Mouse (Mus musculus) hindbrain, embryonic 12.5 days (tissue): ENCODE measurements around the gene Scly. TPM values are rescaled to one million over a fixed set of nuclear protein-coding genes. Genes with fewer than 3 reads are reported as not detected.

ENCODE experiments used
- ATAC-seq: fragments of 200-750 bp; cut with Nextera tagmentation; 2 replicates; pipeline ENCODE4 v1.8.0; 2017; ENCODE audit warnings: moderate TSS enrichment; ENCODE audit not compliant: low FRiP score
- H3K27ac ChIP-seq: fragments of 300-500 bp; sonication (generic); 2 replicates; pipeline ENCODE4 v1.5.1; 2016; ENCODE audit warnings: mild to moderate bottlenecking
- H3K27me3 ChIP-seq: fragments of 300-500 bp; sonication (generic); 2 replicates; pipeline ENCODE4 v1.6.1; 2016; ENCODE audit warnings: mild to moderate bottlenecking
- H3K36me3 ChIP-seq: fragments of 300-500 bp; sonication (generic); 2 replicates; pipeline ENCODE4 v1.6.1; 2016; ENCODE audit warnings: mild to moderate bottlenecking
- H3K4me1 ChIP-seq: fragments of 300-500 bp; sonication (generic); 2 replicates; pipeline ENCODE4 v1.6.1; 2016
- H3K4me2 ChIP-seq: fragments of 300-500 bp; sonication (generic); replicated peaks from 2 replicates; pipeline ENCODE4 v1.6.1; 2016; ENCODE audit warnings: mild to moderate bottlenecking
- H3K4me3 ChIP-seq: fragments of 300-500 bp; sonication (generic); 2 replicates; pipeline ENCODE4 v1.5.1; 2016; ENCODE audit warnings: mild to moderate bottlenecking
- H3K9ac ChIP-seq: fragments of 300-500 bp; sonication (generic); 2 replicates; pipeline ENCODE4 v1.6.1; 2016; ENCODE audit warnings: mild to moderate bottlenecking, moderate library complexity
- H3K9me3 ChIP-seq: fragments of 300-500 bp; sonication (generic); replicated peaks from 2 replicates; pipeline ENCODE4 v1.6.1; 2016; ENCODE audit warnings: mild to moderate bottlenecking
- WGBS: fragments of 180-500 bp; shearing (Covaris S2); methylation state at CpG from one replicate; pipeline ENCODE4 v1.1.7; 2016; 5-methylcytosine and 5-hydroxymethylcytosine counted together
- polyA plus RNA-seq: library from polyadenylated mRNA; unstranded; fragments of >200 nt; fragmentation: Nextera tagmentation; extraction: Ambion mirVana; gene quantifications from 2 replicates; pipeline ENCODE4 v1.2.1, GENCODE M21; 2016

Scly gene
- polyA plus RNA-seq, result 13.1 and 14.0 TPM in 2 replicates

DNA sequence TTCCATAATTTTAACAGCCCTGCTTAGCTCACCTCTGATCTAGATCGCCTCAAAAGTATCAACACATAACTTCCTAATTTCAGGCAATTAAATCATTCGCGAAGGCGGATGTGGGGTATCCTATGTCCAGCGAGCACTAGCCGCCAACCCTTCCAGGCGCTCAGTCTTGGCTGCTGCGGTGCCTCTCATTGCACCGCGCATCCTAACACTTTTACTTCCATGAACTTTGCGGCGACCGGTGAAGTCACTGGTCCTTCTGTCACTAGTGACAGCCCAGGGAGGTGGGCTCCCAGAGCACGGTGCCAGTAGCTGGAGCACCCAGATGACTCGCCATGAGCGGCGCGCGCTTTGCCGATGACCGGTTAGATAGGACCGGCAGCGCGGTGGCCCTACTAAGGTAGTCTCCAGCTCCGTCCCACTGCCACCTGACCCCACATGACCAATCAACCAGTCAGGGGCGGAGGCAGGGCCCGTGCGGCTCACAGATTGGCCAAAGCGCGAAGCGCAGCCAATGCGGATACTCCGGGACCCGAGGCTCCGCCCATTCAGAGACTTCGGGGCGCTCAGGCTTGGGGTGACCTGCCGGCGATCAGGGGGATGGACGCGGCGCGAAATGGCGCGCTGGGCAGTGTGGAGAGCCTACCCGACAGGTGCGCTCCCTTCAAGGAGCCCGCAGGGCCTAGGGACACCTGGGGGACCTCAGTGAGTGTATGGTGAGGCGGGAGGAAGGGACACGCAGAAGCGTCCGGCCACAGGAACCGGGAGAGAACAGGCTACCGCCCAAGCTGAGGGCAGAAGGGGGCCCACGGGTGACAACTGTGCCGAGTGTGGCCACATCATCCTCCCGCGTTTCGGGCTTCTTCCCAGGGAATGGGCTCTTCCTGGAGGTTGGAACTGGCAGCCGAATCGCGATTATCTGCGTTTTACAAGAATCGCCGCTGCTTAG is at the start of gene Scly:
Gene Scly, plus strand, starts transcription at position 540 of the 946 bp plus-strand sequence.
- H3K4me3 ChIP-seq, result peak within 1 kb of the TSS; percentile 82
- no peaks in the 10 kb centered on the region; the same call in 1 of the 2 replicates for H3K36me3 ChIP-seq
- no peaks in the 10 kb centered on the region for H3K9me3 ChIP-seq
- H3K9ac ChIP-seq, result peak within 1 kb of the TSS; percentile 83
- peak; percentile 99 for ATAC-seq
- peak within 1 kb of the TSS; percentile 18; the same call in 1 of the 2 replicates for H3K27ac ChIP-seq
- peak within 1 kb of the TSS; percentile 78 for H3K4me2 ChIP-seq
- peaks cover 16% of the 10 kb centered on the region for H3K4me1 ChIP-seq
- 1% methylated on average over 59 of the region's 65 CpGs for WGBS
- H3K27me3 ChIP-seq, result no peaks in the 10 kb centered on the region

GRCm38 (mm10) chr1:91248970-91249369 is 49.2 kb upstream of the Scly start:
- ATAC-seq, result no peak

GRCm38 (mm10) chr1:91249564-91250414 is 48.3 kb upstream of the Scly start, which contains the start of gene Ube2f:
TSS of gene Ube2f (plus strand) at chr1:91250304.
- Histone ChIP-seq H3K27me3 (no peaks in the 10 kb centered on the region), H3K36me3 (no peaks in the 10 kb centered on the region), H3K9ac (peak within 1 kb of the TSS; percentile 99), H3K9me3 (no peaks in the 10 kb centered on the region), H3K4me1 (peaks cover 26% of the 10 kb centered on the region), H3K4me3 (peak within 1 kb of the TSS; percentile 100), H3K27ac (peak within 1 kb of the TSS; percentile 85), H3K4me2 (peak within 1 kb of the TSS; percentile 86)
- WGBS, result under 1% methylated on average over 43 of the region's 43 CpGs
- peak; percentile 100 for ATAC-seq

More at GRCm38 (mm10) chr1:91248970-91249369, 49.2 kb upstream of the Scly start:
- peak overlapping the region; percentile 81 for H3K27ac ChIP-seq
- H3K36me3 ChIP-seq, result no peaks in the 10 kb centered on the region
- H3K4me2 ChIP-seq, result peak overlapping the region; percentile 69
- peaks cover 26% of the 10 kb centered on the region for H3K4me1 ChIP-seq
- H3K4me3 ChIP-seq, result peak overlapping the region; percentile 100
- peak overlapping the region; percentile 75 for H3K9ac ChIP-seq
- 45% methylated on average over 4 of the region's 4 CpGs for WGBS
- no peaks in the 10 kb centered on the region for H3K9me3 ChIP-seq
- no peaks in the 10 kb centered on the region for H3K27me3 ChIP-seq

DNA sequence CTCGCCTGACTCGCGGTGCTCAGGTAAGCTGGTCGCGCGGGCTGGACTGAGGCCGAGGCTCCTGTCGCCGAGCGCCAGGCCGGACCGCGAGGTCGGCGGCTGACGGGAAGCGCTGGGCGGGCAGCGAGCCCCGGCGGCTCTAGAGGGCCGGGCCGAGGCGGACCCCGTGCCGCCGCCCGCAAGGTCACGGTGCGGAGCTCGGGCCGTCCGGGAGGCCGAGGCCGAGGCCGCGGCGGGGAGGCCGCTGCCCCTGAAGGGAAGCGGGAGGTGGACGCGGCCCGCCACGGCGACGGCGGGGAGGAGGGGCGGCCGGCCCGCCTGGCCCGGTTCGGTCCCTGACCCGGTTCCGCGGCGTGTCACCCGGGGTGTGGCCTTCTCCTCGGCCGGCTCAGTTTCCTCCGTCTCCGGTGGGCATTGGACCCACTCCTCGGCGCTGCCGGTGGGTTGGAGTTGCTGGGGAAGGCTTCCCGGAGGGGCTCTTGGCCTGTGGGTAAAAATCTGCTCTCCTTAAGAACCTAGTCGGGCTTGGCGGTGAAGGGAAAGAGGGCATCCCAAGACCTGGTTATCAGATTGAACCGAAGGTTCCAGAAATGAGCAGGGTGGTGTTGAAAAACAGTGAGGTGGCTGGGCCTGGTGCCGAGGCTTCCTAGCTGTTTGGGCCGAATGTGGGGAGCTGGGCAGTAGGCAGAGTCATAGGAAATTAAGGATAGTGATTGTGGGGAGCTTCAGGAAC is 47.6 kb upstream of the Scly start:
- Histone ChIP-seq H3K4me2 (peak overlapping the region; percentile 86), H3K9ac (peak overlapping the region; percentile 99), H3K9me3 (no peaks in the 10 kb centered on the region), H3K27me3 (no peaks in the 10 kb centered on the region), H3K36me3 (no peaks in the 10 kb centered on the region), H3K4me1 (peaks cover 26% of the 10 kb centered on the region), H3K27ac (peak overlapping the region; percentile 85), H3K4me3 (peak overlapping the region; percentile 100)
- under 1% methylated on average over 56 of the region's 70 CpGs for WGBS
- peak; percentile 54; the same call in 1 of the 2 replicates for ATAC-seq

GRCm38 (mm10) chr1:91251148-91251650 is 46.9 kb upstream of the Scly start:
- H3K4me3 ChIP-seq, result peak overlapping the region; percentile 100
- H3K9me3 ChIP-seq, result no peaks in the 10 kb centered on the region
- no peaks in the 10 kb centered on the region for H3K27me3 ChIP-seq
- 57% methylated on average over 5 of the region's 5 CpGs for WGBS
- peaks cover 26% of the 10 kb centered on the region for H3K4me1 ChIP-seq
- H3K36me3 ChIP-seq, result no peaks in the 10 kb centered on the region
- peak overlapping the region; percentile 99 for H3K9ac ChIP-seq
- H3K27ac ChIP-seq, result no peak overlapping the region
- H3K4me2 ChIP-seq, result peak overlapping the region; percentile 86
- ATAC-seq, result no peak

GRCm38 (mm10) chr1:91251927-91252326 is 46.2 kb upstream of the Scly start:
- Histone ChIP-seq H3K4me1 (peaks cover 26% of the 10 kb centered on the region), H3K27ac (no peak overlapping the region), H3K27me3 (no peaks in the 10 kb centered on the region), H3K9me3 (no peaks in the 10 kb centered on the region), H3K4me2 (peak overlapping the region; percentile 86; the same call in 1 of the 2 replicates), H3K9ac (no peak overlapping the region), H3K4me3 (no peak overlapping the region), H3K36me3 (no peaks in the 10 kb centered on the region)
- no peak for ATAC-seq
- 60% methylated on average over 8 of the region's 8 CpGs for WGBS

- H3K36me3 ChIP-seq, result no peaks in the 10 kb centered on the region
- H3K27ac ChIP-seq, result no peak overlapping the region
- no peak overlapping the region for H3K4me3 ChIP-seq
- H3K27me3 ChIP-seq, result no peaks in the 10 kb centered on the region
- H3K9ac ChIP-seq, result no peak overlapping the region
- H3K4me2 ChIP-seq, result no peak overlapping the region
- no peaks in the 10 kb centered on the region for H3K9me3 ChIP-seq
- no peak for ATAC-seq
- H3K4me1 ChIP-seq, result no peaks in the 10 kb centered on the region
Observed at GRCm38 (mm10) chr1:91257918-91258317, 40.2 kb upstream of the Scly start.

GRCm38 (mm10) chr1:91259794-91260193 is 38.3 kb upstream of the Scly start:
- Histone ChIP-seq H3K4me3 (no peak overlapping the region), H3K9ac (no peak overlapping the region), H3K9me3 (no peaks in the 10 kb centered on the region), H3K36me3 (no peaks in the 10 kb centered on the region), H3K4me1 (no peaks in the 10 kb centered on the region), H3K4me2 (no peak overlapping the region), H3K27ac (no peak overlapping the region), H3K27me3 (no peaks in the 10 kb centered on the region)
- 94% methylated on average over 5 of the region's 5 CpGs for WGBS
- no peak for ATAC-seq

DNA sequence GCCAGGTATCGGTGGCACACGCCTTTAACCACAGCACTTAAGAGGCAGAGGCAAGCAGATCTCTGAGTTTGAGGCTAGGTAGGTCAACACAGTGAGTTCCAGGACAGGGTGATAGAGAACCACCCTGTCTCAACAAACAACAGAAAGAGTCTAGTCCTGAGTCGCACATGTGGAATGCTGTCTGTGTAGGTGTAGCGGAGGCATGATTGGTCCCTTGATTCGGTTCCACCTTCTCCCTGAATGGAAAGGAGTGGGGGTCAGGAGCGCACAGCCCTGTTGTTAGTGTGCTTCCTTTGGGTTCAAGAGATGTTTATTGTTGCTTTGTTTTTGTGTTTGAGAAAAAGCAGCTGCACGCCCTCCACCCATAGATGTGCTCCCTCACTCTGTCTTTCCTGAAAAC is 35.6 kb upstream of the Scly start:
- ATAC-seq, result no peak
- Histone ChIP-seq H3K4me3 (no peak overlapping the region), H3K36me3 (peaks cover 14% of the 10 kb centered on the region), H3K4me1 (no peaks in the 10 kb centered on the region), H3K4me2 (no peak overlapping the region), H3K9me3 (no peaks in the 10 kb centered on the region), H3K27me3 (no peaks in the 10 kb centered on the region), H3K27ac (no peak overlapping the region), H3K9ac (no peak overlapping the region)
- 95% methylated on average over 7 of the region's 7 CpGs for WGBS

DNA sequence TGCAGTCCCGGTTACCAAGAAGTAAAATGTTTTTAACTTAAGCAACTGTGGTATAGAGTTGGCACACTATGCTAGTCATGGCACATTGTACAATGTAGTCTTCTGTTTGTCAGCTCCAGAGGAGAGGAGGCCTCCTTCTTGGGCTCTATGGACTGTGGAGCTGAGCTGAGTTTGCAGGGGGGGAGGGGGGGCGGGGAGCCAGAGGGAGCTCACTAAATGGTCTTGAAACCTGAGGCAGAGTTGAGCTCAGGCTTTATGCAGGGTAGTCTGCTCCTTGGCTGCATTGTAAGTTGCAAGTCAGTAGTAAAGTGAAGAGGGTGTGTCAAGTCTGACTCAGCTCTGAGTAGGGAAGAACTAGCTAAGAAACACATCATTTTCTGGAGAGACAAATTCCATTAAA is 25.9 kb upstream of the Scly start:
- H3K36me3 ChIP-seq, result peaks cover 15% of the 10 kb centered on the region
- no peaks in the 10 kb centered on the region for H3K9me3 ChIP-seq
- H3K4me1 ChIP-seq, result no peaks in the 10 kb centered on the region
- no peaks in the 10 kb centered on the region for H3K27me3 ChIP-seq
- H3K27ac ChIP-seq, result no peak overlapping the region
- 100% methylated on average over 2 of the region's 2 CpGs for WGBS
- no peak overlapping the region for H3K4me3 ChIP-seq
- ATAC-seq, result no peak
- H3K4me2 ChIP-seq, result no peak overlapping the region
- H3K9ac ChIP-seq, result no peak overlapping the region

DNA sequence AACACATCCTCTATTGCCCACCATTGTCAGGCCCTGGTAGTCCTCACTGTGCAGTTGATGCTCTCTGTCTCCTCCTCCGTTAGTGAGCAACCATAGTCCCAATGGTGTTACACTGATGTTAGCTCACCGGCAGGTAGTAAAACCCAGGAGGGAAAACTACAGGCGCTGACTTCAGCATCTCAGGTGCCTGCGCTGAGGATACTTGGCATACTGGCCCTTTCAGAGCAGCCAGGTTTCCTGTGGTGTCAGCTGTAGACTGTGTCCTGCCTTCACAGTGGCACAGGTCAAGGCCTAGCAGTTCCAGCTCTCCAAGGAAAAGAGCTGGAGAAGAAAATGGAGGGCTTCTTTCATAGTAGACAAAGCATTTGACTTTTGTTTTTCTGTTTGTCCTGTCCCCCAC is 21.6 kb upstream of the Scly start:
- Histone ChIP-seq H3K27me3 (no peaks in the 10 kb centered on the region), H3K9me3 (no peaks in the 10 kb centered on the region), H3K27ac (no peak overlapping the region), H3K4me3 (no peak overlapping the region), H3K36me3 (peaks cover 46% of the 10 kb centered on the region), H3K9ac (no peak overlapping the region), H3K4me1 (no peaks in the 10 kb centered on the region), H3K4me2 (no peak overlapping the region)
- no peak for ATAC-seq
- 97% methylated on average over 4 of the region's 4 CpGs for WGBS
